Mouse (Mus musculus) frontal cortex, postnatal 36 days (tissue): Measurements from ENCODE around the gene Epha10.

ENCODE experiments used
- DNase-seq, 2 experiments: peaks; one replicate each; pipeline ENCODE4 v3.0.0; 2022; ENCODE audit warnings: low spot score in 2 of 2

Gene Epha10

GRCm38 (mm10) chr4:124880599-124880998, at the start of gene Epha10:
Gene Epha10 (plus strand): TSS chr4:124880899.
- DNase-seq, result no peak

- no peak for DNase-seq
Measured at GRCm38 (mm10) chr4:124832796-124833195, 47.9 kb upstream of the Epha10 start.

DNA sequence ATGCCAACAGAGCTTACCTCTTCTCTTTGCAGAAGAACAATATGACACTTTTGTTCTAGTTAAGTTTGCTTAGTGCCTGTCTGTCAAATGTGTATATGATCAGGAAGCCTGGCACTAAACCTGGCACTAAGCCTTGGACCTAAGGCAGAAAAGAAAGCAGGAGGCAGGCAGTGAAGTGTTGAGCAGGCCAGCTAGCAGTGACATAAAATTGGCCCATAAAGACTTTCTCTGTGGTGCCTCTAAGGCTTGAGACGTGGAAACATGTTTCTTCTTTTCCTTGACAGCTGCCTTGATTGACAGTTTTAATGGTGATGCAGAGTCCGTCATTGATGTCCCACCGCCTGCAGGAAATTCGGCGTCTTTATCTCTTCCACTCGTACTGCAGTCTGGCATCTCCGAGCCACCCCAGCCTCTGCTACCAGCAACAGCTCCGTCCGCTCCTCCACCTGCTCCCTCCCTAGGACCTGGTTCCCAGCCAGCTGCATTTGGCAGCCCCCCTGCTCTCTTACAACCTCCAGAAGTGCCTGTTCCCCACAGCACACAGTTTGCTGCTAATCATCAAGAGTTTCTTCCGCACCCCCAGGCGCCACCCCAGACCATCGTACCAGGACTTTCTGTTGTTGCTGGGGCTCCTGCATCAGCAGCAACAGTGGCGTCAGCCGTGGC, 42.5 kb upstream of the Epha10 start:
- DNase-seq, result no peak

GRCm38 (mm10) chr4:124840998-124841397, 39.7 kb upstream of the Epha10 start:
- no peak for DNase-seq

DNA sequence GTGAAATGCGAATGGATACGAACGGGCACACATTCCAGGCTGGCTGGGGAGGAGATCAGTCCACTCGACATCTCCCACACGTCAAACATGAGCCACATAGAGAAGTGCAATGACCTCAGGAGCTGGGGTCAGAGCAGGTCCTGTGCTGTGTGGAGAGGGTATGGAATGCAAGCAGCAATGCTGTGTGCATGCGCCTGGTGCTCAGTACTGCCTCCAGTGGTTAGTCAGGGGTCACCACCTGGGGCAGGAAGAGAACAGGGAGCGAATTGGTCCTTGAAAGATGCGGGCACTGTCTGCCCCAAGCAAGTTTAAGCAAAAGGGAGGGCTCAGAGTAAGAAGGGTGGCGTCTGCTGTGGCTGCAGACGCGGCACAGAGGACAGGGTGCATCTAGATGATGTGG, 37.2 kb upstream of the Epha10 start:
- DNase-seq, result no peak

GRCm38 (mm10) chr4:124847573-124847972, 33.1 kb upstream of the Epha10 start:
- DNase-seq, result peak; percentile 85 to 87

- peak; percentile 74 to 83 for DNase-seq
Measured at GRCm38 (mm10) chr4:124849631-124850260, 31.0 kb upstream of the Epha10 start.

- peak; percentile 89 to 94 for DNase-seq
Measured at GRCm38 (mm10) chr4:124850261-124850913, 30.3 kb upstream of the Epha10 start, which contains the start of gene Yrdc. Gene Yrdc (plus strand): TSS chr4:124850679.

GRCm38 (mm10) chr4:124850933-124851658, 29.6 kb upstream of the Epha10 start, which contains the start of gene 1110065P20Rik:
Gene 1110065P20Rik (minus strand): TSS chr4:124851196.
- DNase-seq, result peak; percentile 68 to 70

- DNase-seq, result peak in 1 of 2 experiments; percentile 61
Measured at GRCm38 (mm10) chr4:124856294-124856693, 24.4 kb upstream of the Epha10 start.

DNA sequence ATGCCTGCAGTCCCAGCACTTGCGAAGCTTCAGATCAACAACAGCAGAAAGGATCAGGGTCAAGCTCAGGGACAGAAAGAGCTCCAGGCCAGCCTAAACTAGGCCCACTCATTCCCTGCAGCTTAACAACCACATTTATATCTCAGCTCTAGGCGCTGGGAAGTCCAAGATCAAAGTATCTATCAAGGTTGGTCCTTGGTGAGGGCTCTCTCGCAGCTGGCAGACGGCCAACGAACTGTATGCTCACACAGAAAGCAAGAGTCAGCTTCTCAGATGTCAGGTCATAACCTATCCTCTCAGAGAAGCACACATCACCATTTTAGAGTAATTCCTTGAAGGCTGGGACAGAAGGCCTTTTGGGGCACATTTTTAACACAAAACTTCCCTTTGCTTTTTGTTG, 22.3 kb upstream of the Epha10 start:
- DNase-seq, result no peak

DNA sequence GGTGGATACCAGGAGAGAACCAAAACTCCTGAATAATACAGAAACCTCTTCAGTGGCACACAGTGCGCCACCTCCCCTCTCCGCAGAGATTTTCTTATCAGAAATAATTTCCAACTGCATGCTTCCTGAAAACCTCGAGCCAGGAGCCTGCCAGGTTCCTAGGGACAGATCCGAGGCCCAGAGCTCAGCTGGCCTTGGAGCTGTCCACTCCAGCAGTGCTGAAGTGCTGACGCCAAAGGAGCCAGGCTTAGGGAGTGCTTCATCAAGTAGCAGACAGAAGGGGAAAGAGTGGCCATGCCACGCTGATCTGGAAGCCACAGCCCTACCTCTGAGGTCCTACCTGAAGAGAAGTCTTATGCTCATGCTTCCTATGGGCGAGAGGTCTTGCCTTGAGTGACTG, 20.3 kb upstream of the Epha10 start:
- DNase-seq, result no peak

GRCm38 (mm10) chr4:124861283-124862188, 19.2 kb upstream of the Epha10 start, which contains the start of gene Maneal:
Gene Maneal (minus strand): TSS chr4:124862171.
- no peak for DNase-seq

GRCm38 (mm10) chr4:124872719-124873118, 8.0 kb upstream of the Epha10 start:
- DNase-seq, result no peak

- DNase-seq, result peak; percentile 87 to 88
Measured at GRCm38 (mm10) chr4:124881341-124881908, 726 bp downstream of the Epha10 start.

DNA sequence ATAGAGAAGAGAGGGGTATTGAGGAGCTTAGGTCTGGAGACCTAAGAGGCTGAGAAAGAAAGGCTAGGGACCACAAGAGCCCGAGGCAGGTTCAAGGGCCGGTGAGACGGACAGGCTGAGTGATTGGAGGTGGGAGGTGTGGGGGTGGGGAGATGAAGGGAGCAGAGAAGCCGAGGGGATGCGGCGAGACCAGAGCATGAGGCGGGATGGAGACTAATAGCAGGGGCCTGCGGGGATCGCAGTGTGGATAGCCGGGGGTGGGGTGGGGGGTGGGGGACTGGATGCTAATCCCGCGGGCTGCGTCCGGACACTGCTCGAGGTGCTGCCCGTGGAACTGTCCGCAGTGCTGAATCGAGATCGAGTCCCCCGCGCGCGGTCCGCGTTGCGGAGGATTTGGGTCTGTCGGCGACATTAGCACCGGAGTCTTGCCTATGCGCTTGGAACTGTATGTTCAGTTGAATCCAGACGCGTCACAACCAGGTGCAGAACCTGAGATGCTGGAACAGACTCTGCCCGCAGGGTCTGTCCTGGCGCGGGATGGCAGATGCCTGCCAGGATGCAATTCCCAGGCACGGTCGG, 1.5 kb downstream of the Epha10 start:
- no peak for DNase-seq

GRCm38 (mm10) chr4:124888702-124889101, 8.0 kb downstream of the Epha10 start:
- DNase-seq, result peak in 1 of 2 experiments; percentile 62

- DNase-seq, result peak in 1 of 2 experiments; percentile 22
Measured at GRCm38 (mm10) chr4:124889935-124890334, 9.2 kb downstream of the Epha10 start.

- peak in 1 of 2 experiments; percentile 31 for DNase-seq
Measured at GRCm38 (mm10) chr4:124890831-124891230, 10.1 kb downstream of the Epha10 start.

GRCm38 (mm10) chr4:124893769-124894168, 13.1 kb downstream of the Epha10 start:
- DNase-seq, result no peak
